Mouse (Mus musculus) E14TG2a.4 (cell line): ENCODE measurements around the gene Pdcd2l.

Experiments
- H3K27me3 ChIP-seq: 2 replicates; pipeline ENCODE4 v1.6.1; 2014; ENCODE audit warnings: low read length, control low read depth; ENCODE audit not compliant: insufficient read depth
- H3K36me3 ChIP-seq: 2 replicates; pipeline ENCODE4 v1.6.1; 2014; ENCODE audit warnings: low read length, control low read depth; ENCODE audit not compliant: insufficient read depth
- H3K4me1 ChIP-seq: replicated peaks from 2 replicates; pipeline ENCODE4 v1.6.1; 2014; ENCODE audit warnings: low read depth, low read length, control low read depth
- H3K4me3 ChIP-seq: replicated peaks from 2 replicates; pipeline ENCODE4 v1.5.1; 2014; ENCODE audit warnings: mild to moderate bottlenecking, low read length
- H3K9me3 ChIP-seq: 2 replicates; pipeline ENCODE4 v1.6.1; 2014; ENCODE audit warnings: low read length, control low read depth
- CTCF ChIP-seq: conservative IDR thresholded peaks from 2 replicates; pipeline ENCODE4 v1.5.1; 2014; ENCODE audit warnings: low read length
- NANOG ChIP-seq: IDR thresholded peaks from 2 replicates; pipeline ENCODE4 v1.6.1; 2014; ENCODE audit warnings: borderline replicate concordance, low read length, mixed read lengths
- POU5F1 ChIP-seq: IDR thresholded peaks from 2 replicates; pipeline ENCODE4 v1.6.1; 2014; ENCODE audit warnings: low read length, borderline replicate concordance

Pdcd2l gene

DNA sequence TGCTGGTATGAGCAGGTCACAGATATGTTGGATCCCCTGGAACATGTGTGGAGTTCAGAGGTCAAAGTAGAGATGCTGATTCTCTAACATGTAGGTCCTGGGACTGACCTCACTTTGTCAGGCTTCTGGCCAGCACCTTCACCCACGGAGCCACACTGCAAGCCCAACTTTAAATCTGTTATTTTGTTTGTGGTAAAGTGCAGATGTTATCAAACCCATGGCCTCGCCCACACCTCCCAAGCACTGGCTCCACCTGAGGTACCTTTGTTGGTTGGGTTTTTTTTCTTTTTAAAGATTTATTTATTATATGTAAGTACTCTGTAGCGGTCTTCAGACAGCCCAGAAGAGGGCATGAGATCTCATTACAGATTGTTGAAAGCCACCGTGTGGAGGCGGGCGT lies 57.0 kb downstream of the Pdcd2l start:
- peaks cover 46% of the 10 kb centered on the region for H3K36me3 ChIP-seq
- H3K27me3 ChIP-seq, result no peaks in the 10 kb centered on the region
- peaks cover 54% of the 10 kb centered on the region for H3K4me1 ChIP-seq
- no peak overlapping the region for H3K4me3 ChIP-seq
- H3K9me3 ChIP-seq, result no peaks in the 10 kb centered on the region
- TF ChIP-seq POU5F1 (no peak), NANOG (no peak), CTCF (no peak)
